10 mouse cellular contexts compared by ENCODE assay signal in the genomic region with DNA sequence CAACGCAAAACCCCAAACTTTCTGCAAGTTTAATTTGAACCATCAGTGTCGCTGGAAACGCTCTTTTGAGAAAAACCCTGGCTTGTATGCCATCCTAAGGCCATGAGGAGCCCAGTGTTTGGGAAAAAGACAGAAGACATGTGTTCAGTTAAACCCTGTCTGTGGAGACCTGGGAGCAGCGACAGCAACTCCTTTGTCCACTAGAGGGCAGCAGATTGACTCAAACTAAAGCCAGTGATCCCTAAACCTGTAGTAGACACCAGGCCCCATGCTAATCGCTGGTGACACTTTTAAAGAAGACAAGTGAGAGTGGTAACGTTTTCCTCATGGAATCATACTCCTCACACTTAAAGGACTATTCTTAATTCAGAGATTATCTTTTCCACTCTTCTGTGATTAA.
DNase-seq lines count a peak whose midpoint lies in the region; ATAC-seq and TF ChIP-seq lines count a peak whose summit lies in the region.
"Had no signal": no experiment of that assay in that cellular context is flagged by ENCODE, and none has a peak within 500 bp of the region (broad histone marks: within the 10 kb centered on the region; RNA-seq: fewer than 3 reads in every experiment).

No protein-coding gene starts in this region.

- whole genome bisulfite sequencing in kidney, postnatal 0 days: 31% methylated on average over 6 of the region's 6 CpGs
- 25% methylated on average over 6 of the region's 6 CpGs for WGBS in lung, adult 2 months

- H3K4me2 ChIP-seq in kidney, postnatal 0 days (ENCODE audit: low read length): no peak overlapping the region
- H3K4me2 ChIP-seq: hindbrain, embryonic 15.5 days; stomach, embryonic 15.5 days had no signal

- H3K9ac ChIP-seq in ES-E14 (ENCODE audit: insufficient read depth, low read depth, low read length, poor library complexity, severe bottlenecking): no peak overlapping the region
- no peak overlapping the region for H3K9ac ChIP-seq in kidney, postnatal 0 days (ENCODE audit: low read depth, low read length)
- H3K9ac ChIP-seq: hindbrain, embryonic 15.5 days; stomach, embryonic 15.5 days had no signal

- no peak overlapping the region for H3K4me3 ChIP-seq in ES-E14 (ENCODE audit: insufficient read depth in 1 of 2, low read depth in 1 of 2, low read length in 2 of 2, poor library complexity in 1 of 2, severe bottlenecking in 1 of 2)
- no peak overlapping the region for H3K4me3 ChIP-seq in kidney, postnatal 0 days (replicated peaks; ENCODE audit: low read depth, low read length)
- H3K4me3 ChIP-seq in lung, adult 2 months (replicated peaks; ENCODE audit: extremely low read depth, low read depth, low read length): no peak overlapping the region
- H3K4me3 ChIP-seq: hindbrain, embryonic 15.5 days; stomach, embryonic 15.5 days had no signal

- H3K27me3 ChIP-seq in kidney, postnatal 0 days (ENCODE audit: insufficient read depth, low read length): no peaks in the 10 kb centered on the region
- H3K27me3 ChIP-seq: hindbrain, embryonic 15.5 days; stomach, embryonic 15.5 days had no signal

- H3K27ac ChIP-seq in ES-E14 (ENCODE audit: insufficient read depth, low read depth, low read length, poor library complexity, severe bottlenecking): no peak overlapping the region
- H3K27ac ChIP-seq in kidney, postnatal 0 days: no peak overlapping the region
- H3K27ac ChIP-seq: hindbrain, embryonic 15.5 days; stomach, embryonic 15.5 days had no signal

- TF ChIP-seq POLR2A in lung, adult 2 months (IDR thresholded peaks at IDR 0.05; ENCODE audit: borderline replicate concordance, extremely low read depth, low read depth, low read length): no peak

- in situ Hi-C loops in ES-E14 (cut with MboI; ENCODE audit: low sequenced_read_pairs in 2 of 2, unreplicated experiment in 2 of 2): loop anchor here in 1 of 2 experiments (10.0 kb wide), 1 partner anchor 204 kb away; no protein-coding TSS in a partner anchor

- H3K9me3 ChIP-seq in ES-E14 (ENCODE audit: control insufficient read depth, insufficient read depth, low read depth, low read length): no peaks in the 10 kb centered on the region
- H3K9me3 ChIP-seq in kidney, postnatal 0 days (replicated peaks; ENCODE audit: low read length): no peaks in the 10 kb centered on the region
- H3K9me3 ChIP-seq: hindbrain, embryonic 15.5 days; stomach, embryonic 15.5 days had no signal

- peak; percentile 49; the same call in 1 of the 2 replicates for ATAC-seq in kidney, postnatal 0 days (replicated peaks; ENCODE audit: low FRiP score, low read depth)
- ATAC-seq in neutrophil, adult 5-6 weeks (ENCODE audit: extremely low read depth, insufficient number of reproducible peaks, low FRiP score, poor library complexity, severe bottlenecking): peak; percentile 60; the same call in 1 of the 2 replicates

- peak; percentile 92 for TF ChIP-seq CTCF in kidney, postnatal 0 days (IDR thresholded peaks at IDR 0.05; ENCODE audit: low read depth)
- peak; percentile 83 for TF ChIP-seq CTCF in lung, adult 2 months (IDR thresholded peaks at IDR 0.05; ENCODE audit: insufficient read depth, low read length)

- H3K4me1 ChIP-seq in ES-E14 (ENCODE audit: control insufficient read depth in 2 of 2, insufficient read depth in 2 of 2, low read length in 2 of 2, poor library complexity in 1 of 2): no peaks in the 10 kb centered on the region
- no peaks in the 10 kb centered on the region for H3K4me1 ChIP-seq in kidney, postnatal 0 days (replicated peaks; ENCODE audit: insufficient read depth, low read length)
- no peaks in the 10 kb centered on the region for H3K4me1 ChIP-seq in lung, adult 2 months (ENCODE audit: control insufficient read depth, insufficient read depth, low read length)
- H3K4me1 ChIP-seq: hindbrain, embryonic 15.5 days; stomach, embryonic 15.5 days had no signal

- H3K36me3 ChIP-seq in ES-E14 (ENCODE audit: control insufficient read depth, insufficient read depth, low read length, poor library complexity, severe bottlenecking): no peaks in the 10 kb centered on the region
- no peaks in the 10 kb centered on the region for H3K36me3 ChIP-seq in kidney, postnatal 0 days (ENCODE audit: insufficient read depth, low read length)
- H3K36me3 ChIP-seq: hindbrain, embryonic 15.5 days; stomach, embryonic 15.5 days had no signal

- peak; percentile 66 for DNase-seq in ES-E14 (ENCODE audit: low read depth, low spot score)
- DNase-seq in adrenal gland, postnatal 14 days: peak; percentile 64
- peak; percentile 63 for DNase-seq in embryo, embryonic 11.5 days (ENCODE audit: low read depth, low spot score)
- peak; percentile 19 to 29 for DNase-seq in heart, adult 9 months (ENCODE audit: low spot score in 2 of 2)
- peak; percentile 88 for DNase-seq in kidney, postnatal 0 days (ENCODE audit: low spot score)
- peak; percentile 38 for DNase-seq in lung, adult 2 months
- peak; percentile 21 to 33 for DNase-seq in thymus, postnatal 36 days

TF ChIP-seq in ES-E14, 5 proteins besides CTCF, POLR2A, EP300 and RAD21:
- TF ChIP-seq CHD2 (IDR thresholded peaks at IDR 0.05; ENCODE audit: low read depth, low read length) (no peak), HCFC1 (IDR thresholded peaks at IDR 0.05; ENCODE audit: borderline replicate concordance, insufficient read depth, low read length) (no peak), ZC3H11A (IDR thresholded peaks at IDR 0.05; ENCODE audit: borderline replicate concordance, low read depth, low read length) (peak; percentile 41; the same call in 1 of the 2 replicates), ZNF384 (IDR thresholded peaks at IDR 0.05; ENCODE audit: low read depth, low read length) (no peak), MAFK (IDR thresholded peaks at IDR 0.05; ENCODE audit: insufficient read depth, low read depth, low read length) (no peak)
TF ChIP-seq in ES-E14: peak in this region for 1.

Comparison
In these comparisons a context has a peak if more than half of its experiments do, and no peak if none do; other contexts are left out.
1. DNase-seq: peak in every context shown above with its lines; median percentile 88 in kidney, postnatal 0 days; 66 in ES-E14; 64 in adrenal gland, postnatal 14 days; 63 in embryo, embryonic 11.5 days; 38 in lung, adult 2 months; 27 in thymus, postnatal 36 days; 24 in heart, adult 9 months.